ENCODE assay signal across 31 mouse cellular contexts in the genomic region with DNA sequence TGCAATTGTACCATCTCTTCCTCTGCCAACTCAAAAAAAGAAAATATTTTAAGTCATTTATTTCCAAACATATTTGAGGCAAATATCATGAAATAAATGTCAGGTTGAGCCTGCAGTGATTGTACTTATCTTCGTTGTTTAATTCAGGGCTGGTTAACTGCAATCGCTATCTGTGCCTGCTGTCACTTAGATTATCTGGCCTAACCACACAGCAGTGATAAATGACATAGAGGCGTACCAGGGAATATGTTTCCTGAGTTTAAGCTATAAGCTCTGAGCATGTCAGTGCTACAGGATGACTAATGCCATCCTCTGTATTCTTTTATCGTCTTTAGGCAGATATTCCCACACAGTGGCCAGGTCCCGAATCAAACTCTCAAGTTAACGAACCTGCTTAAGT. TPM values are rescaled to one million over a fixed set of nuclear protein-coding genes. Genes with fewer than 3 reads are reported as not detected.
"Had no signal": no experiment of that assay in that cellular context is flagged by ENCODE, and none has a peak within 500 bp of the region (broad histone marks: within the 10 kb centered on the region; RNA-seq: fewer than 3 reads in every experiment).

No protein-coding gene starts in this region.

- H3K9ac ChIP-seq: limb, embryonic 12.5 days; limb, embryonic 13.5 days; limb, embryonic 15.5 days; liver, embryonic 12.5 days; liver, embryonic 13.5 days; liver, embryonic 14.5 days; liver, embryonic 15.5 days; liver, postnatal 0 days; lung, embryonic 14.5 days; lung, embryonic 15.5 days; midbrain, embryonic 12.5 days; midbrain, embryonic 13.5 days; midbrain, embryonic 15.5 days had no signal

- H3K9me3 ChIP-seq: limb, embryonic 10.5 days; limb, embryonic 12.5 days; limb, embryonic 13.5 days; limb, embryonic 15.5 days; liver, embryonic 12.5 days; liver, embryonic 13.5 days; liver, embryonic 15.5 days; lung, embryonic 15.5 days; midbrain, embryonic 10.5 days; midbrain, embryonic 12.5 days; midbrain, embryonic 13.5 days; midbrain, embryonic 15.5 days had no signal

- DNase-seq: left cerebral cortex, postnatal 4 days; liver; liver, embryonic 13.5 days; liver, postnatal 0 days; lung, adult 18-20 months; lung, adult 2 months; lung, embryonic 14.5 days; lung, postnatal 10 days; lung, postnatal 14 days; lung, postnatal 36 days; lung, postnatal 4 days; midbrain, embryonic 14.5 days had no signal

- H3K27me3 ChIP-seq: limb, embryonic 12.5 days; limb, embryonic 13.5 days; limb, embryonic 15.5 days; liver, embryonic 12.5 days; liver, embryonic 13.5 days; liver, embryonic 15.5 days; lung, embryonic 15.5 days; megakaryocyte, embryonic 14.5 days; midbrain, embryonic 12.5 days; midbrain, embryonic 13.5 days; midbrain, embryonic 15.5 days had no signal

- H3K27ac ChIP-seq: left cerebral cortex, adult 2 months; limb, embryonic 10.5 days; limb, embryonic 12.5 days; limb, embryonic 13.5 days; limb, embryonic 15.5 days; liver, embryonic 12.5 days; liver, embryonic 13.5 days; liver, embryonic 14.5 days; liver, embryonic 15.5 days; lung, embryonic 15.5 days; macrophage; midbrain, embryonic 10.5 days; midbrain, embryonic 12.5 days; midbrain, embryonic 13.5 days; midbrain, embryonic 15.5 days had no signal

- H3K4me1 ChIP-seq: limb, embryonic 10.5 days; limb, embryonic 12.5 days; limb, embryonic 15.5 days; liver, embryonic 12.5 days; liver, embryonic 13.5 days; liver, embryonic 15.5 days; lung, embryonic 15.5 days; megakaryocyte, embryonic 14.5 days; midbrain, embryonic 10.5 days; midbrain, embryonic 12.5 days; midbrain, embryonic 13.5 days; midbrain, embryonic 15.5 days had no signal

- H3K4me3 ChIP-seq: left cerebral cortex, adult 2 months; limb, embryonic 10.5 days; limb, embryonic 12.5 days; limb, embryonic 13.5 days; limb, embryonic 15.5 days; liver, embryonic 12.5 days; liver, embryonic 13.5 days; liver, embryonic 15.5 days; lung, embryonic 15.5 days; megakaryocyte, embryonic 14.5 days; midbrain, embryonic 10.5 days; midbrain, embryonic 12.5 days; midbrain, embryonic 13.5 days; midbrain, embryonic 15.5 days; myocyte had no signal

- ATAC-seq: liver, embryonic 12.5 days; liver, postnatal 0 days; lung, postnatal 0 days; midbrain, embryonic 13.5 days; midbrain, embryonic 15.5 days; midbrain, embryonic 16.5 days had no signal

- H3K36me3 ChIP-seq: limb, embryonic 10.5 days; limb, embryonic 12.5 days; limb, embryonic 13.5 days; limb, embryonic 15.5 days; liver, embryonic 12.5 days; liver, embryonic 13.5 days; liver, embryonic 15.5 days; lung, embryonic 15.5 days; midbrain, embryonic 10.5 days; midbrain, embryonic 12.5 days; midbrain, embryonic 13.5 days; midbrain, embryonic 15.5 days had no signal

RNA-seq across cellular contexts. Expression of a gene that starts 31.6 kb away (rescaled TPM):
- total RNA-seq: monocyte, adult 5-6 weeks had no signal
